Mouse (Mus musculus) cerebellum, adult (tissue): ENCODE data around the gene Ntrk3.
A peak's percentile ranks its signal among the peaks of the same experiment; 100 is the strongest.

Experiments used
- ATAC-seq: cut with Nextera tagmentation; 2 replicates; pipeline ENCODE4 v1.9.2; 2017; ENCODE audit warnings: mild to moderate bottlenecking, moderate library complexity, mixed read lengths; ENCODE audit not compliant: insufficient number of reproducible peaks, low FRiP score, low TSS enrichment

Gene Ntrk3

DNA sequence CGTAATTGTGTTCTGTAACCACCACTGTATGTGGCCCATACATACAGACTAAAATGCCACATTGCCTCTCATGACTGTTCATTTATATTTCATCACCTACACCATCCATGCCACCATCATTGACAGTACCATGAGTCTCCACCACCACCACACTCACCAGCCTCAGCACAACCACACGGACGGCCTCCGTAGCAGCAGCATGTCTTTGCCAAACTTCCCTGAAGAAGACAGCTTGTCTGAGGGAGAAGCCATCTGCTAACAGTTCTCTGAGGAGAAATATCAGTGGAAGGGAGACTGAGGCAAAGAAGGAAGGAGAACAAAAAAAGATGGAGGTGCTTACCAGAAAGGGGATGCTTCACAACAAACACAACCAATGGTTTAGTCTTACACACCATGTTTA lies 15.8 kb downstream of the Ntrk3 start:
- no peak for ATAC-seq

DNA sequence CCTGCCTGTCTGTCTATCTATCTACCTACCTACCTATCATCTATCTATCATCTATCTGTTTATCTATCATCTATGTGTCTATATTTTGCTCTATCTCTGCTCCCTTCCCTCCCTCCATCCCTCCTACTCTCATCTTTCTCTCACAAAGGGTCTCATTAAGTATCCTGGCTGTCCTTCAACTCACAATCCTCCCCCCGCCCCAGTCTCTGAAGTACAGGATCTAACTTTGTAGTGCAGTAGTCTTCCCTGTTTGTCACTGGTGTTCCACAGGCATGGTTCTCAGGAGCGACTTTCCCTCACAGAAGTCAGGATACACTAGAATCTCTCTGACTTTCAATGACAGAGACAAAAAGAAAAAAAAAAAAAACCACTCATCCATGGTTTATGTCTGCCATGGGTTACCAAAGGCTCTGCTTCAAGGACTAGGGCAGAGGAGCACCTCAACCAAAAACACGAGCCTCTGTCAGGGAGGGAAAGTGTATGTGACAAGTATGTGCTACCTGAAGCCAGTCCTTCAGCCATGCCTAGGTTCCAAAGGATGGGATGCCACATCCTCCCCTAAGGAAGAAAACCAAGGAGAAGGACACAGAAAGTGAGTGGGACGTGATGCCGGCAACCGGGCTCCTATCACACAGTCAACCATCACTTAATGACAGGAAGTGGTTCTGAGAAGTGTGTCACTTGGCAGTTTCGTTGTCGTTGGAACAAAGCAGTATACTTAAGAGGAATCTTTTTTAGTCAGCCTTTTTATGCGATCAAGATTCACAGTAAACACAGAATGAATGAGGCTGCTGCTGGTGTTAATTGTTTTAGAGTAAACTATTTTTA lies 16.6 kb downstream of the Ntrk3 start:
- ATAC-seq = no peak

DNA sequence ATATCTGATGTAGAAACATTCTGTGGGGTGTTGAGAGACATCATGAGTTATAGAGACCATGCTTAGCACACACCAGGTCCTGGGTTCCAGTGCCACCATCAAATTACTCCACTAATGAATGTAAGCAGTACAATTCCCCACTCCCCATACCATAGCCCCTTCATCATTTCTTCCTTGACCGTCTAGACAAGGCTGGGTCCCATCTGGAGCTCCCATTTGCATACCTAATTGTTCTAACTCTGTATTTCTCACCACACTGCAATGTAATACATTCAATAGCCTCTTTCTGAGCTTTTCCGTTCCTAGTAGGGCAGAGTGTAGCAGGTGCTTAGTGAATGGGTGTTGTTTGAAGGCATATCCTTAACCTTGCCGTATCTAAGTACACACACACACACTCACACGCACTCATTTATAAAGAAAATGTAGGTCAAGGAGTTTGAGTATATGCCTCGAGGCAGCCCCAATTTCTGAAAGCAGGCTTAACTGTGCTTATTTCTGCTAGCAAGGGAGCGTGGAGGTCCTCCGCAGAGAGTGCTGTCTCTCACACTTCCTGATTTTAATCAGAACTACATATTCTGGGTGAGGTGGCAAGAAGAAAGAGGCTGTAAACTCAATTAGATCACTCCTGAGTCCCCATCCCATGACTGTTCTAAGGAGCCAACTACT lies 17.9 kb downstream of the Ntrk3 start:
- ATAC-seq = no peak

DNA sequence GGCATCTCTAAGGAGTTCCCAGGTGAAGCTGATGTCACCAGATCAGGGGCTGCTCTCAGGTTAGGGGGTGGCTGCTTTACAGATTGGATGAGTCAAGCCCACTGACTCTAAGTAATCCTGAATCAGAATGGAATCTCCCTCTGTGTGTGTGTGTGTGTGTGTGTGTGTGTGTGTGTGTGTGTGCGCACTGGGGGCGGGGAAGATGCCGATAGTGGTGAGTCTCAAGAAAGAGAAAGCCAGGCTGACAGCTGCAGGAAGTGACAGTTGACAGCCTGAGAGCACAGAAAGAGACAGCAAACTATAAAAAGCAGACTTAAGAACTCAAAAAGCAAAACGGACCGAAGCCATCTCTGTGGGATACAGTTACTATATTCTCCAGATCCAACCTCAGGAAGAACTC lies 18.7 kb downstream of the Ntrk3 start:
- ATAC-seq = no peak

- ATAC-seq = peak; percentile 74
These were observed 19.6 kb downstream of the Ntrk3 start for GRCm38 (mm10) chr7:78718191-78718609.

GRCm38 (mm10) chr7:78707708-78708107 lies 30.1 kb downstream of the Ntrk3 start:
- ATAC-seq = no peak

DNA sequence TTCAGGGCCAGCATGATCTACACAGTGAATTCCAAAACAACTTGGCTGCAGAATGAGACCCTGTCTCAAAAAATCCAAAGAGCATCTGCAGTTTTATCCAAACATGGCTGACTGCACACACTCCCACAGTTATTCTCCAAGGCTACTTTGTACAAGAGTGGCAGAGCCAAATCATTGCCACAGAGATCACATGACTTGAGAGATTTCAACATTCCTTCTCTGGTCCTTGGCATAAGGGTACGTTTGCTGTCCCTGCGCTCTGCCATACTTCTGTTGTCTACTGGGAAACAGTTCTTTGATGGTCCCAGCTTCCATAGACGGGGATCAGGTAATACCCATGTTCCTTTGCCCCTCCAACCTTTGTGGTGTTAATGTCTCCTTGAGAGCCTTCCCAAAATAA lies 30.7 kb downstream of the Ntrk3 start:
- no peak for ATAC-seq

GRCm38 (mm10) chr7:78702676-78703075 lies 35.1 kb downstream of the Ntrk3 start:
- ATAC-seq = no peak

DNA sequence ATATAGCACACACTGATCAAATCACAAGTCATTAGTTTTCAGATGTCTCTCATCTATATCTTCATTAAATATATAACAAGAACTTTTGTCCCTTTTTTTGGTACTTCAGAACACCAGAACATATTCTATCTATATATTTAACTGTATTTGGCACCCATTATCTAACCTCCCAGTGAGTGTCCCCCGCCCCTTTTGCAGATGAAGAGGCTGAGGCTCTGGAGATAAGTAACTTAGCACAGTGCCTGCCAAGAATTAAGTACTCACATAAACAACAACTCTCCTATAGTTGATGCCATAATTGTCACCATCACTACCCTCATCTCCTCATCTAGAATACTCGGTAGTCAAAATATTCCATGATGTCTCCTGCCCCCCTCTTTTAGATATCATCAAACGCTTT lies 42.6 kb downstream of the Ntrk3 start:
- ATAC-seq = no peak

DNA sequence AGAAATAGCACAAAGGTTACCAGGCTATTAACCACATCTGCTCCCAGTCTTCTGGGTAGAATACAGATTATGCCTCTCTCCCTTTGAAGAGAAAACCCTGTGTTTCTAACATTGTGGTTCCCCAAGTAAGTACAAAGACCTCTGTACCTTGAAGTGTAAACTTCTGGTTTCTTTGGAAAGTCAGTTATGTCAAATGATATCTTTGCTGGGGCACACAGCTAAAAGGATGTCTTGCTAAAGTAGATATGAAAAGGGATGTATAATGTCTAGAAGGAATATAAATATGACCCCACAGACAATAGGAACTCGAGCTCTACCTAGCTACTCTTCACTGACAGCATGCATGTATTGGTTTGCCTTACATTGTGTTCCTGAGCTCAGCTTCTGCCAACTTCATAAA lies 44.7 kb downstream of the Ntrk3 start:
- no peak for ATAC-seq

DNA sequence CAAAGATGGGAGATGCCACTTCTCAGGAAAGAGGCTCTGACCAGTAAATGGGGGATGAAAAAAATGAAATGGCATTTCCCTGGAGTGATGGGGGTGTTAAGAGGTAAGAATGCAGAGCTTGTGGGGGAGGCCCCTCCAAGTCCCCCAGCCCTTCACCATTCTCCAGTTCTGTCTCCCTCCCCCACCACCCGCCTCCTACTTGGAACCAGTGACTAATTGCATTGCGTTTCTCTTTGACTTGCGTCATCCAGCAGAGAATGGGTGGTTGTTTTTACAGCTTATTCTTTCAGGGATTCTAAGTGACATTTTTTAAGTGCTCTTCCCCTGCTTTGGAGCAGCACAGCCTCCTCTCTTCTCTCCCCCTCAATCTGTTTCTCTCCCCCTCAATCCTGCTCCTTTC lies 46.9 kb downstream of the Ntrk3 start:
- ATAC-seq = no peak

DNA sequence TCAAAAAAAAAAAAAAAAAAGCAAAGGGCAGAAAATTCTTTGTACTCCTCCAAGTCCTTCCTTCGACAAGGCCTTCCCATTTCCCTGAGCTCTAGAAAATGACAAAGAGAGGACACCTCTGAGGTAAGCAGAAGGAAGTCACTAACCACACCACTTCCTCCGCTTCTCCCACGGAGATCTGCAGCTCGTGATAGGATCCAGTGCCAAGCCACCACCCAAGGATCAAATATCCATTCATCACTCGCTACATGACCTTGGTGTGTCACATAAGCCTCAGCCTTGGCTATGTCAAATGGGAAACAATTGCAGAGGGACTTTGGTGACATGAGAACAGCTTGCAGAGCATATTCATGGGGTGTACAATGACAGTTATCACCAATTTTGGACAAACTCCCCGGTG lies 52.9 kb downstream of the Ntrk3 start:
- ATAC-seq = no peak

GRCm38 (mm10) chr7:78680871-78681270 lies 56.9 kb downstream of the Ntrk3 start:
- ATAC-seq = no peak

DNA sequence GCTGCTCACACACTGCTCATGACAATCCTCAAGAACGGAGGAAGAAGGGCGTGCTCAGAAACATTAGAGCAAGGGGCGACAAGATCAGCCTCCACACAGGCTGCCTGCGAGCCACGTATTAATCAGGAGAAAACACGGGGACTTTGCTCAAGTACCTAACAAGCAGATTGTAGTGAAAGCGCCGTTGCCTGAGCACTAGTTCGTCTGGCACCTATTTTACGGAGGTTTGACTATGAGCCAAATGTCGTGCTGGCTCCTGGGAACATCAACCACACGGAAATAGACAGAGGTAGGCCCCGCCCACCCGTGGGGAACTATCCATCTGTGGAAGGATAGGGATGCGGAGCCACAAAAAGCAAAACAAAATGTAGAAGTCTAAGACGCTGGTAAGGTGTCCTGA lies 68.4 kb downstream of the Ntrk3 start:
- no peak for ATAC-seq

- ATAC-seq = no peak
These were observed 68.9 kb downstream of the Ntrk3 start for GRCm38 (mm10) chr7:78668916-78669315.

GRCm38 (mm10) chr7:78668003-78668635 lies 69.7 kb downstream of the Ntrk3 start:
- no peak for ATAC-seq

GRCm38 (mm10) chr7:78660832-78661231 lies 77.0 kb downstream of the Ntrk3 start:
- ATAC-seq = no peak; the same call in 1 of the 2 replicates

DNA sequence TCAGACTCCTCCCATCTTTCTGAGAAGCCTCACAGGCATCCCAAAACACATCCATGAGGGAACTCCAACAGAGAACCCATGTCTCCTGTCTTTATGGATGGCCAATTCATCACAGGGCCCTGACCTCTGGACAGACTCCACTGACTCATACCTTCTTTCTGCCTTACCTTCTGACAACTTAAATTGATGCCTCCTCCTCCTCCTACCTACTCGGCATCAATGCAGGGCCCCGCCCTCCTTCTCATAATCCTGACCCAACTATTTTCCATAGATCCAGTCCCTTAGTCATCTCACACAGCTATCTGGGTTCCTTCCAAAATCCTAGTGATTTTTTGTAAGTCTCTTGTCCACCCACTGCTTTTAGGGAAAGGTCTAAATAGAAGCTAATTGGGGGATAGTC lies 78.0 kb downstream of the Ntrk3 start:
- no peak for ATAC-seq

GRCm38 (mm10) chr7:78658026-78658425 lies 79.8 kb downstream of the Ntrk3 start:
- no peak for ATAC-seq

DNA sequence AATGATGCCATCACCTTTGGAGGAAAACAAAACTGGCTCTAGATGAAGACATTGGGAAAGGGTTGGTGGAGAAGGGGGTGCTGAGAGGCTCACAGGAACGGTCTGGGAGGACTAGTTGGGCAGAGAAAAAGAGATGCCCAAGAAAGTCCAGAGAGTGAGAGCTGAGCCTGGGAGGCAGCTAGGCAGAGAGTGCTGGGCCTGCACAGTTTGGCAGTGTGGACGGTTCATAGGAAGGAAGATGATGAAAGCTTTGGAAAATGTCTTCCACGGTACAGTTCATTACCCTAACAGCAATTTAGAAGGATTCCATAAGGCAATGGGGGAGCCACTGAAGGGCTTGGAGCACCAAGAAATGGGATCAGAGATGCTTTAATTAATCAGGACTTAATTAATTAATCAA lies 81.6 kb downstream of the Ntrk3 start:
- ATAC-seq = no peak

- no peak for ATAC-seq
These were observed 84.1 kb downstream of the Ntrk3 start for GRCm38 (mm10) chr7:78653686-78654085.
